Mouse (Mus musculus): Measurements from ENCODE around the gene Ern1. TPM values are rescaled to one million over a fixed set of nuclear protein-coding genes. Genes with fewer than 3 reads are reported as not detected.

The Ern1 gene
- polyA plus RNA-seq, 1 experiment from 2014 or later, result 7.9 TPM

DNA sequence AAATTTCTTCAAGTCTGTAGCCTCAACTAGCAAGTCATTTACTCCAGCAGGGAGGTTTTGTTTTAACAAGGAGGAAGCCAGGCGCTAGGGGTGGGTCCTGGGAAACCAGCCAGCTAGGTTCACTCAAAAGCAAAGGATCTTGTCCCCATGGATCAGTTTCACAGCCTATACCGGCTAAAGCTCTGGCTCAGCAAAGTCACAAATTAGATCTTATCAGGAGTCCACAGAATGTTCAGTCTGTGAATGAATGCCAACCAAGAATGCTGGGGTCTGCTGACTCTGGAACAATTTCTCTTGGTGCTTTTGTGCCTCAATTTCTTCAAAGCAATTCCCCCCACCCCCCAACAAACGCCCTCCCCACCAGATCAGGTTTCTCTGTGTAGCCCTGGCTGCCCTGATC is 98.0 kb downstream of the Ern1 start:
- no peaks in the 10 kb centered on the region for H3K4me1 ChIP-seq (replicated peaks; ENCODE audit: control insufficient read depth, insufficient read depth, low read length)
- no peak for DNase-seq (ENCODE audit: low spot score)
- H3K4me3 ChIP-seq (ENCODE audit: low read depth, low read length), result no peak overlapping the region
- no peaks in the 10 kb centered on the region for H3K27me3 ChIP-seq (ENCODE audit: control insufficient read depth, insufficient read depth, low read length)
- no peak overlapping the region for H3K9ac ChIP-seq (ENCODE audit: low read length)
- no peaks in the 10 kb centered on the region for H3K9me3 ChIP-seq (ENCODE audit: control insufficient read depth, low read length)
- H3K4me2 ChIP-seq (ENCODE audit: low read depth, low read length, severe bottlenecking), result no peak overlapping the region
- no peaks in the 10 kb centered on the region for H3K36me3 ChIP-seq (ENCODE audit: control insufficient read depth, insufficient read depth, low read length)
- ATAC-seq (replicated peaks; ENCODE audit: low FRiP score), result no peak
- no peak overlapping the region for H3K27ac ChIP-seq (ENCODE audit: low read depth, low read length)
- WGBS, result 45% methylated on average over 3 of the region's 3 CpGs

- H3K4me3 ChIP-seq (ENCODE audit: low read depth, low read length), result no peak within 1 kb of the TSS
Observed at GRCm38 (mm10) chr11:106387791-106388216, 99.8 kb downstream of the Ern1 start, which contains the start of gene Icam2. TSS of gene Icam2 (minus strand) at chr11:106388075.

DNA sequence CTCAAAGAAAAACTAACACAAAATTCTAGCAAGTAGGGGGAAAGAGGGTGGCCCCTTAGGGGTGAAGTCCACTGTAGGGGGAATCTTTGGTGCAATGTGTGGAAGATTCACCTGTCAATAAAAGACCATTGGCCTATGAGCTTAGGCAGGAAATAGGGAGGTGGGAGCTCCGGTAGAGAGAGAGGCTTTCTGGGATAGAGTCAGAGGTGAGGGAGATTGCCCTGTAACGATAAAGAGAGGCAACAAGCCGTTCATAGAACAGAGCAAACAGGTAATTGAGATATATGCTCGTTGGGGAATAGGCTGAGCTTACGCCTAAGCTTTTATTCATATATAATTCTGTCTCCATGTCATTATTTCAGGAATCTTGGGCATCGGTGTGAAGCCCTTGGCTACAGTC is 100.6 kb downstream of the Ern1 start:
- H3K36me3 ChIP-seq (ENCODE audit: control insufficient read depth, insufficient read depth, low read length), result no peaks in the 10 kb centered on the region
- H3K4me3 ChIP-seq (ENCODE audit: low read depth, low read length), result no peak overlapping the region
- H3K4me2 ChIP-seq (ENCODE audit: low read depth, low read length, severe bottlenecking), result no peak overlapping the region
- no peaks in the 10 kb centered on the region for H3K4me1 ChIP-seq (replicated peaks; ENCODE audit: control insufficient read depth, insufficient read depth, low read length)
- DNase-seq (ENCODE audit: low spot score), result no peak
- ATAC-seq (replicated peaks; ENCODE audit: low FRiP score), result no peak
- no peaks in the 10 kb centered on the region for H3K27me3 ChIP-seq (ENCODE audit: control insufficient read depth, insufficient read depth, low read length)
- 88% methylated on average over 6 of the region's 6 CpGs for WGBS
- H3K9ac ChIP-seq (ENCODE audit: low read length), result no peak overlapping the region
- H3K27ac ChIP-seq (ENCODE audit: low read depth, low read length), result no peak overlapping the region
- no peaks in the 10 kb centered on the region for H3K9me3 ChIP-seq (ENCODE audit: control insufficient read depth, low read length)

More at GRCm38 (mm10) chr11:106387791-106388216, 99.8 kb downstream of the Ern1 start, which contains the start of gene Icam2:
- ATAC-seq (replicated peaks; ENCODE audit: low FRiP score), result no peak
- no peaks in the 10 kb centered on the region for H3K27me3 ChIP-seq (ENCODE audit: control insufficient read depth, insufficient read depth, low read length)
- H3K36me3 ChIP-seq (ENCODE audit: control insufficient read depth, insufficient read depth, low read length), result no peaks in the 10 kb centered on the region
- H3K27ac ChIP-seq (ENCODE audit: low read depth, low read length), result no peak within 1 kb of the TSS
- H3K9me3 ChIP-seq (ENCODE audit: control insufficient read depth, low read length), result no peaks in the 10 kb centered on the region
- no peaks in the 10 kb centered on the region for H3K4me1 ChIP-seq (replicated peaks; ENCODE audit: control insufficient read depth, insufficient read depth, low read length)
- 87% methylated on average over 6 of the region's 6 CpGs for WGBS
- H3K4me2 ChIP-seq (ENCODE audit: low read depth, low read length, severe bottlenecking), result no peak within 1 kb of the TSS
- H3K9ac ChIP-seq (ENCODE audit: low read length), result no peak within 1 kb of the TSS
- DNase-seq (ENCODE audit: low spot score), result no peak

GRCm38 (mm10) chr11:106386409-106386808 is 101.2 kb downstream of the Ern1 start:
- H3K4me2 ChIP-seq (ENCODE audit: low read depth, low read length, severe bottlenecking), result no peak overlapping the region
- no peaks in the 10 kb centered on the region for H3K9me3 ChIP-seq (ENCODE audit: control insufficient read depth, low read length)
- no peak overlapping the region for H3K4me3 ChIP-seq (ENCODE audit: low read depth, low read length)
- no peak overlapping the region for H3K9ac ChIP-seq (ENCODE audit: low read length)
- H3K4me1 ChIP-seq (replicated peaks; ENCODE audit: control insufficient read depth, insufficient read depth, low read length), result no peaks in the 10 kb centered on the region
- no peak for ATAC-seq (replicated peaks; ENCODE audit: low FRiP score)
- no peak overlapping the region for H3K27ac ChIP-seq (ENCODE audit: low read depth, low read length)
- H3K36me3 ChIP-seq (ENCODE audit: control insufficient read depth, insufficient read depth, low read length), result no peaks in the 10 kb centered on the region
- WGBS, result 91% methylated on average over 3 of the region's 3 CpGs
- H3K27me3 ChIP-seq (ENCODE audit: control insufficient read depth, insufficient read depth, low read length), result no peaks in the 10 kb centered on the region
- DNase-seq (ENCODE audit: low spot score), result no peak

DNA sequence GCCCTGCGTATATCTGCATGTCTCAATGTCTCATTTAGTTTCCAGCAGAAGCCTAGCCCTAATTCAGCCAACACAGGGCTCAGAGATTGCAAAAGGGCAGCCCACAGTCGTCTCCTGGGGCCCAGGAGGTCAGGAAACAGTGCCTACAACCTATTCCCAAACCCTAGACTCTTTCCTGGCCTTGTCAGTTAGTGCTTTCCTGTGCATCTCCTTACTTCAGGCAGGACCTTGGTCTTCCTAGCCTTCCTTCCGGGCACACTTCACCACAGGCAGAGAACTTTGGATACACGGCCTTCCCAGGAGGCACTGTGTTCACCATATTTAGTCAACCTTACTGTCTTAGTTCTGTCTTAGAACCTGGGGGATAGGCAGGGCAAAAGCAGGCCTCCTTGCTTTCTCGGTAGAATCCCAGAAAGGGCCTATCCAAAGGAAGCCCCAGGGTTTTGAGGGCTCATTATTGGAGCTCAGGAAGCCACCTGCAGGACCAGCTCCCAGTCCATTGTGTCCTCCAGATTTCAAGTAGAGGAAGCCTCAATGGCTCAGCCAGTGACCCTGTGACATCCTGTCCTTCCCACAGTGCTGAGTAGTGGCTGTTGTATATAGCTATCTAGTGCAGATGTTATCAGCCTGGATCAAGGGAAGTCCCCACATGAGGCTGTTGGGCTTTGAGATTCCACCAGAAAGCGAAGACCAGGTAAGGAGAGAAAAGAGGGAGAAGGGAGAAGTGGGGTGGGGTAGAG is 104.4 kb downstream of the Ern1 start:
- ATAC-seq (replicated peaks; ENCODE audit: low FRiP score) (no peak), DNase-seq (ENCODE audit: low spot score) (no peak)
- Histone ChIP-seq H3K4me2 (ENCODE audit: low read depth, low read length, severe bottlenecking) (no peak overlapping the region), H3K4me1 (replicated peaks; ENCODE audit: control insufficient read depth, insufficient read depth, low read length) (no peaks in the 10 kb centered on the region), H3K9me3 (ENCODE audit: control insufficient read depth, low read length) (no peaks in the 10 kb centered on the region), H3K36me3 (ENCODE audit: control insufficient read depth, insufficient read depth, low read length) (no peaks in the 10 kb centered on the region), H3K27me3 (ENCODE audit: control insufficient read depth, insufficient read depth, low read length) (no peaks in the 10 kb centered on the region), H3K9ac (ENCODE audit: low read length) (no peak overlapping the region), H3K4me3 (ENCODE audit: low read depth, low read length) (no peak overlapping the region), H3K27ac (ENCODE audit: low read depth, low read length) (no peak overlapping the region)
- 80% methylated on average over 6 of the region's 6 CpGs for WGBS

GRCm38 (mm10) chr11:106382424-106382823 is 105.2 kb downstream of the Ern1 start:
- H3K9me3 ChIP-seq (ENCODE audit: control insufficient read depth, low read length), result no peaks in the 10 kb centered on the region
- ATAC-seq (replicated peaks; ENCODE audit: low FRiP score) (no peak), DNase-seq (ENCODE audit: low spot score) (no peak)
- H3K4me2 ChIP-seq (ENCODE audit: low read depth, low read length, severe bottlenecking), result no peak overlapping the region
- no peaks in the 10 kb centered on the region for H3K4me1 ChIP-seq (replicated peaks; ENCODE audit: control insufficient read depth, insufficient read depth, low read length)
- no peaks in the 10 kb centered on the region for H3K36me3 ChIP-seq (ENCODE audit: control insufficient read depth, insufficient read depth, low read length)
- no peak overlapping the region for H3K27ac ChIP-seq (ENCODE audit: low read depth, low read length)
- H3K27me3 ChIP-seq (ENCODE audit: control insufficient read depth, insufficient read depth, low read length), result no peaks in the 10 kb centered on the region
- WGBS, result 77% methylated on average over 5 of the region's 5 CpGs
- H3K4me3 ChIP-seq (ENCODE audit: low read depth, low read length), result no peak overlapping the region
- H3K9ac ChIP-seq (ENCODE audit: low read length), result no peak overlapping the region; the same call in 1 of the 2 replicates

DNA sequence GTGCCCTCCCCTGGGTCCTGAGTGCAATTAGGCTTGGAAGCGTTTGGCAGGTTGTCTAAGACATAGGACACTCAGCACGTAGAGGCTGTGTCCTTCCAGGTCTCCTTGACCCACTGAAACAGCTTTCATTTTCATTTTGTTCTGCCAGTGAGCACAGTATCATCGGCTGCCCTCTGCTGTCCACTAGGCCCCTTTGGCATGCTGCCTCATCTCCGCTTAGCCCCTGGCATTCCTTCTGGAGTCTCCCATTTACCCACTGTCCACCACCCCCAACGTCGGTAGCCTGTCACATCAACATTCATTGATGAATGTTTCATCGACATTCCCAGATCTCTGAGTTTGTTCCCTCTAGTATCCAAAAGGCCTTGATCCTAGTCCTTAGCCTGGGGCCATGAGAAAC is 105.8 kb downstream of the Ern1 start:
- Histone ChIP-seq H3K9ac (ENCODE audit: low read length) (no peak overlapping the region), H3K36me3 (ENCODE audit: control insufficient read depth, insufficient read depth, low read length) (no peaks in the 10 kb centered on the region), H3K4me1 (replicated peaks; ENCODE audit: control insufficient read depth, insufficient read depth, low read length) (no peaks in the 10 kb centered on the region), H3K27ac (ENCODE audit: low read depth, low read length) (no peak overlapping the region), H3K9me3 (ENCODE audit: control insufficient read depth, low read length) (no peaks in the 10 kb centered on the region), H3K4me2 (ENCODE audit: low read depth, low read length, severe bottlenecking) (no peak overlapping the region), H3K4me3 (ENCODE audit: low read depth, low read length) (no peak overlapping the region), H3K27me3 (ENCODE audit: control insufficient read depth, insufficient read depth, low read length) (no peaks in the 10 kb centered on the region)
- DNase-seq (ENCODE audit: low spot score) (no peak), ATAC-seq (replicated peaks; ENCODE audit: low FRiP score) (no peak)
- WGBS, result 86% methylated on average over 7 of the region's 7 CpGs

- Histone ChIP-seq H3K9me3 (ENCODE audit: control insufficient read depth, low read length) (no peaks in the 10 kb centered on the region), H3K4me1 (replicated peaks; ENCODE audit: control insufficient read depth, insufficient read depth, low read length) (no peaks in the 10 kb centered on the region), H3K9ac (ENCODE audit: low read length) (no peak overlapping the region), H3K4me2 (ENCODE audit: low read depth, low read length, severe bottlenecking) (no peak overlapping the region), H3K4me3 (ENCODE audit: low read depth, low read length) (no peak overlapping the region), H3K27ac (ENCODE audit: low read depth, low read length) (no peak overlapping the region), H3K27me3 (ENCODE audit: control insufficient read depth, insufficient read depth, low read length) (no peaks in the 10 kb centered on the region), H3K36me3 (ENCODE audit: control insufficient read depth, insufficient read depth, low read length) (no peaks in the 10 kb centered on the region)
- ATAC-seq (replicated peaks; ENCODE audit: low FRiP score) (no peak), DNase-seq (ENCODE audit: low spot score) (no peak)
- 84% methylated on average over 11 of the region's 11 CpGs for WGBS
Observed at GRCm38 (mm10) chr11:106381011-106381410, 106.6 kb downstream of the Ern1 start.

GRCm38 (mm10) chr11:106374979-106375378 is 112.7 kb downstream of the Ern1 start:
- Histone ChIP-seq H3K27me3 (ENCODE audit: control insufficient read depth, insufficient read depth, low read length) (no peaks in the 10 kb centered on the region), H3K9me3 (ENCODE audit: control insufficient read depth, low read length) (no peaks in the 10 kb centered on the region), H3K4me1 (replicated peaks; ENCODE audit: control insufficient read depth, insufficient read depth, low read length) (no peaks in the 10 kb centered on the region), H3K27ac (ENCODE audit: low read depth, low read length) (no peak overlapping the region), H3K4me3 (ENCODE audit: low read depth, low read length) (no peak overlapping the region), H3K9ac (ENCODE audit: low read length) (no peak overlapping the region), H3K4me2 (ENCODE audit: low read depth, low read length, severe bottlenecking) (no peak overlapping the region), H3K36me3 (ENCODE audit: control insufficient read depth, insufficient read depth, low read length) (no peaks in the 10 kb centered on the region)
- ATAC-seq (replicated peaks; ENCODE audit: low FRiP score), result no peak
- no peak for DNase-seq (ENCODE audit: low spot score)
- 68% methylated on average over 5 of the region's 5 CpGs for WGBS
